Mouse (Mus musculus) induced T-regulatory cell, adult 2 months (primary cell): Measurements from ENCODE around the gene Hist1h2bb.
"Not testable (repeated sequence)": the region's sequence is repeated elsewhere in the genome, so short reads cannot be mapped to it uniquely, and the experiment has no call there.

Experiments used
- DNase-seq: peaks from one replicate; pipeline ENCODE4 v3.0.0-alpha.2; 2012; ENCODE audit warnings: low read depth

Hist1h2bb gene

GRCm38 (mm10) chr13:23764324-23765171 lies 18.0 kb downstream of the Hist1h2bb start:
- DNase-seq = peak; percentile 10

GRCm38 (mm10) chr13:23765172-23765513 lies 18.6 kb downstream of the Hist1h2bb start:
- DNase-seq = peak; percentile 14

- DNase-seq = no peak
These were observed 20.2 kb downstream of the Hist1h2bb start for GRCm38 (mm10) chr13:23766772-23767171.

DNA sequence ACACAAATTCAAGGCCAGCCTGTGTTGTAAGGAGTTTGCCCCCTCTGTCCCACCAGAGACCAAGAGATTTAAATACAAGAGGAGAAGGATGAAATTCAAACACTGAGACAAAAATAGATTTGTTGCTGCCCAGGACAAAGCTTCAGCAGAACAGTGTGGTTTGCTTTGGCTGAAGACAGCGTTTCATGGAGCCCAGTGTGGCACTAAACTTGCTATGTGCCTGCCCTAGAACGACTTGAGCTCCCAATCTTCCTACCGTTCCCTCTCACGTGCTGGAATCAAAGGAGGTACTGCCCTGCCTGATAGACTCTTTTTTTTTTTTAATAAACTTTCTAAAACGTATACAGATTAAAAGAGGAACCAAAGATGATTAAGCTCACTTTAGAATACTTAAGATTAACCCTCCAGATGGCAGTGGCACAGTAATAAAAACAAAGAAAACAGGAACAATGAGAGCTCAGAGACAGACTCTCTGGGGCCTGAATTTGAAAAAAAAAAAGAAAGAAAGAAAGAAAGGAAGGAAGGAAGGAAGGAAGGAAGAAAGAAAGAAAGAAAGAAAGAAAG lies 22.4 kb downstream of the Hist1h2bb start:
- DNase-seq = no peak

GRCm38 (mm10) chr13:23769613-23770012 lies 23.1 kb downstream of the Hist1h2bb start, which contains the start of gene Trim38:
Trim38 (plus strand) TSS chr13:23769913.
- DNase-seq = not testable (repeated sequence)

DNA sequence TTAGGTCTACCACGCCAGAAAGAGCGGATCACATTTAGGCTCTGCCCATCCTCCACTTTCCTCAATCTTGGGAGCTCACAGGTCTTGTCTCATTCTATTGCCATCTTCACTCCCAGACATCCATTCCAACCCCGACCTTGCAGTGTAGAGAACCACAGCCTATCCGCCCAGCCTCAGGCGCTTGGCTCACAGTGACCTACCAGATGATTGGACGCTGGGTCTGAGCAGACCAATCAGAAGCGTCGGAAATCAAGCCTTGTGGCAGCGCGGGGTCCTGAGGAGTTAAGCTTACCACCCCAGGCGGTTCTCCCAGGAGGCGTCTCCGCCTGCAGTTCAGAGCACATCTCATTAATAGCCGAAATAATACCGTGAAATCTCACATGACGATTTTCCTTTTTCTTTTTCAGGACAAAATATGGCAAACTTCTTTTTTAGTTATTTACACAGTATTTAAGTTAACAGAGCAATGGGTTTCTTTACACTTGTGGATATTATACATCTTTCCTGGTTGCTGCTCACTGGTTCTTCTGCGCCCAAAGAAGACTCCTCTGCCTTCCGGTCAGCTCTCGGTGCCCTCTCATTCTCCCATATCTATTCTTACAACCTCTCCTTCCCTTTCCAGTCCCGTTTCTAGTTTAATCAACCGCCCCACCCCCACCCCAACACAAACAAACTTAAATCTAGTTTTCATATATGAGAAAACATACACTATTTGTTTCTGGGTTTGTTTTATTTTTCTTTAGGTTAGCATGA lies 26.2 kb downstream of the Hist1h2bb start:
- DNase-seq = no peak

- no peak for DNase-seq
These were observed 31.8 kb downstream of the Hist1h2bb start for GRCm38 (mm10) chr13:23778339-23778738.

DNA sequence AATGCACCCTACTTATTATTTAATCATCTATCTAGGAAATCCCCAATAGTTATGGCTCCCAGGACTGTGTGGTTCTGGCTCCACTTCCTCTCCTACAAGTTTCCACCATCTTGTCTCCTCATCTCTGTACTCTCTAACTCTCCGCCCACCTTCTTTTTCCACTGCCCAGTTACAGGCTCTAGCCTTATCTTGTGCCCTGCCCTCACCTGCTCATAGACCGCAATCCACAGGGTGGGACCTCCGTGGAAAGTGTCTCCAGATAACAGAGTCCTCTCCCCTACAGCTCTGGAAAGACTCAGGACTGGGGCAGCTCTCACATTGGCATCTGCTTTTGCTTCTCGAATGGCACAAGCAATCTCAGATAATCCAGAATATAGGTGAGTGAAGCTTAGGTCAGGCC lies 32.5 kb downstream of the Hist1h2bb start:
- DNase-seq = no peak

DNA sequence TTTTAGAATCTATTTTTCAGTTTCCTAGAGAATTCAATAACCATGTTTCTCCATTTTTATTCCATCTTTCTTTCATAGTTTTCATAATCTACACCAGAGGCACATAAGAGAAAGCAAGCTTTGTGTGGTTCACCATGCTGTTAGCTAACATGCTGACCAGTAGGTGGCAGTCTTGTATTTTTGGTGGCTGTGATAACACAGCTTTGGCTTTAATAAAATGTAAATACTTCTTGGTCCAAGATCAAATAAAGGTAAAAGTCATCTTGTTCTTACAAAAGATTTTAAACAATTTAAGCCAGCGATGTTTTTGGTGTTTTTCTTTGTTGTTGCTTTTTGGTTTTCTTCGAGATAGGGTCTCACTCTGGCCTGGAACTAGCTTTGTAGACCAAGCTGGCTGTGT lies 46.0 kb downstream of the Hist1h2bb start:
- peak; percentile 75 for DNase-seq
